Mouse (Mus musculus) CH12F3 (cell line): Measurements from ENCODE around the gene Axin2.

Source experiments
- in situ Hi-C: fragments of 300-500 bp; cut with MboI; formaldehyde crosslinking; loops from 2 replicates; pipeline ENCODE4 v1.14.3; 2020; ENCODE audit warnings: low sequenced_read_pairs

The Axin2 gene

DNA sequence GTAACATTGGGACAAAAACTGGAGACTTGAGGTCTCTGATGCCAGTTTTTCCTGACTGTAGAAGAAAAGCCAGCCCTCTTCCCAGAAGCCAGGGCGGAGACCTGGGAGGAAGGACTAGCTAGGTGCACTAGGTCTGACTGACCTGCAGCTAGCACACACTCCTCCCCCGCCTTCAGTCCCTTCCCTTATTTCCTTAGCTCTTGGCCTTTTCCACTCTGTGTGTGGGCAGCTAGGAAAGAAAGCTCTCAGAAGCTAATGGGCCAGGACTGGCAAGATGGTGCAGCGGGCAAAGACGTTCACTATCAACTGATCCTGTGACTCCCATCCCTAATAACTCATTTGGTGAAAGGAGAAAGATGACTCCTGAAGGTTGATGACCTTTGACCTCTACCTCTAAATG lies 17.8 kb upstream of the Axin2 start:
- in situ Hi-C loops = no loop called here

DNA sequence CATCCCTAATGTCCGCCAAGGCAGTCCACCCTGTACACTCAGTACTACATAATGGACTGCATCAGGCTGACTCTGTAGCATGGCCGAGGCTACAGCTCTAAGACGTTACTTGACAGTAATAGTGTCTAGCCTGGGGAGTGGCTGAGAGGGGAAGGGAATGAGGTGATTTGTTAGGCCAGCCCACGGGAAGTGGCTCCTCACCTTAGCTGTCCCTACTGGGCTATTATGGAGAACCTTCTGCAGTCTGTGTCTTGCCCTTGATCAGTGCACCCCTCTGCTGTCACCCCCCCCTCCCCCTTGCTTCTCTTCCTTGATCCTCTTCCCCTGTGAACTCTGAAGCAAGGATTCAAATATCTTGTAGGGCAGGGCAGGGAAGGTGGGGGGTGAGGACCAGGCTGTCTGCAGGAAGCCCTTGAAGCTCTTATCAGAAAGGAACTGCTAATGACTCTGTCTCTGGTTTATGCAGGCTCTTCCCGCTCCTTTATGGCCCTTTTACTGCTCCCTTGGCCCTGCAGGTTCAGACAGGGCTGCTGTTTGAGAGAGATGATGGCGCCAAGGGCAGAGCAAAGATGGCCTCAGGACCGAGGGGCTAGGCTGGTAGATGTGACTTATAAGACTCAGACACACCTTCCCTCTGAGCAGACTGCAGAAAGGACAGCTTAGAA lies 13.4 kb upstream of the Axin2 start:
- in situ Hi-C loops = no loop called here

DNA sequence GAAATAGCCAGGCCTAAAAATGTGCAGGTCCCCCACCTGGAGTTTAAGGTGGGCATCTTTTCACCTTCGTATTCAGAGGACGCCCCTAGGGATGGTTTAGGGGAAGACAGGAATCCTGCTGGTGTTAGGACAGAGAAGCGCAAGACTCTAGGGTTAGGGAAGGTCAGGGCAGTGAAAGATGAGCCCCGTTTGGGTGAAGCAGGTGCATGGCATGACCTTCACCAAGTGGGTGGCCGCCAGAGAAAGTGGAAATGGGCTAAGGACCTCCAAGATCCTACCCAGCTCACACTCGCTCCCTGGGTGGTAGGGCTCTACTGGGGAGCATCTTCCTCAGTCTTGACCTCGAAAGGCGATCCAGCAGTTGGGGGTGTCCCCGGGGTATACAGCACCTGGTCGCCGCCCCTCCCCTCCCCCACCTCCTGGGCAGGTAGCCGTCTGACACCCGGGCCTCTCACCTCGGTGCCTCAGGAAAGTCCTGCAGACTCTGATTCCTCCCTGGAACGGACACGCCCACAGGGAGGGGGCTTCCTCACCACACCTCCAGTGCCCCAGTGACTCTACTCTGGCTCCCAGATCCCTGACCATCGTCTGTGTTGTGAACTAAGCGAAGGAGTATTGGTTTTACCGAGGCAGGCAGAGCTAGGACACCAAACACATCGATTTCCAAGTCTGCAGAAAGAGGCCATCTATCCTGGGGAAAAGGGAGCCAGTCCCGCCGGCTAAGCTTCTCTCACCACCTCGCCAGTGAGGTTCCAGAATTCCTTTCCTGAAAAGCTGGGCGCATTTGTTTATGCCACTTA lies 10.6 kb upstream of the Axin2 start:
- in situ Hi-C loops = no loop called here

DNA sequence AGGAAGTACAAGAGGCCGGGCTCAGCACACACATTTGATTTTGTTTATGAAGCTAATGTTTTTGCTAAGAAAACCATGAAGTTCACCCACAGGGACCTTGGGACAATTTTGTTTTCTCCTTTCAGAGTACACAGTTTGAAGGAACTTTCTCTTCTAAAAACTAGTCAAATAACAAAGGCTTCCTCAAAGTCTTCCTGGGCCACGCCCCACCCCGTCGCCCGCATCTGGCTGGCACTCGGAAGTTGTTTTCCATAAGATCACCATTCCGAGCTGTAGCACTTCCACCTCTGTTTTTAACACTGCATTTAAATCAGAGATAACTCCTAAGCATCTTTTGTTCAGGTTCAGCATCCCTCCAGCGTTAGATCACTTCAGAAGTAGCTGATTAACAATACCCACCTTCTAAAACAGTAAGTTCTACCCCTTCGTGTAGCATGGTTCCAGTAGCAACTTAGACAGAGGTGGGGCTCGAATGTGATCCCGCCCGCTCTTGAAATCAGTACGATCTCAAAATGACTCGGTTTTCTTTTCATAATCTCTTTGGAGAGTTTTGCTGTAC lies 9.7 kb upstream of the Axin2 start:
- in situ Hi-C loops = no loop called here

DNA sequence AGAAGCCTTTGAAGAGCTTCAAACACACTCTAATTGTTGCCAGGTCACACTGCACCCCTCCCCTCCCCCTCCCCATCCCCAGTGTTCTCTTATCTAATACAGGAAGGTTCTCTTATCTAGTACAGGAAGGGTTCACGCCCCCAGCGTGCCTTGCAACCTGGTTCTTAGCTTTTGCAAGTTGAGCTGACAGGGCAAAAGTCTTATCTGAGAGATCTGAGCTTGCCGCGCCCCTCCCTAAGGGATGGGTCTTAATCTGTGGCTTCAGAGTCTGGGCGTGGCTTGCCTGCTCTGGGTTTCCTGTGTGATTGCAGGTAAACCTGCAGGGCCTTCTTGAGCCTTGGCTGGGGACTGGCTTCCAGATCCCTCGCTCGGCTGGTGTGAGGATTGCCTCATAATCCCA lies 9.2 kb upstream of the Axin2 start:
- in situ Hi-C loops = no loop called here

DNA sequence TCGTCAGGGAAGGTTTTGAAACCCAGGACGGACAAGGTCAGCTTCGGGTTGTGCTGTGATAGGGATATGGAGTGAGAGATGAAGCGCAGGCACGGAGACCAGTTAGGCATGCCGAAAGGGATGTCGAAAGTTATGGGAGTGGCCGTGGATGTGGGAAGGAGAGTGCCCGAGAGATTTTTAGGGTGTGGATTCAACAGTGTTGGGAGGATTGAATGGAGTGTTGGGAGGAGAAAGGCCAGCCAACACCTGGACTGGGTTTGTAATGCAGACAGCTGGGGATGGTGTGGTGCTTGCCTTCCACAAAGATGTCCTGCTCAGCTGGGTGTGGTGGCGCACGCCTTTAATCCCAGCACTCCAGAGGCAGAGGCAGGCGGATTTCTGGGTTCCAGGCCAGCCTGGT lies 8.0 kb upstream of the Axin2 start:
- in situ Hi-C loops = no loop called here

DNA sequence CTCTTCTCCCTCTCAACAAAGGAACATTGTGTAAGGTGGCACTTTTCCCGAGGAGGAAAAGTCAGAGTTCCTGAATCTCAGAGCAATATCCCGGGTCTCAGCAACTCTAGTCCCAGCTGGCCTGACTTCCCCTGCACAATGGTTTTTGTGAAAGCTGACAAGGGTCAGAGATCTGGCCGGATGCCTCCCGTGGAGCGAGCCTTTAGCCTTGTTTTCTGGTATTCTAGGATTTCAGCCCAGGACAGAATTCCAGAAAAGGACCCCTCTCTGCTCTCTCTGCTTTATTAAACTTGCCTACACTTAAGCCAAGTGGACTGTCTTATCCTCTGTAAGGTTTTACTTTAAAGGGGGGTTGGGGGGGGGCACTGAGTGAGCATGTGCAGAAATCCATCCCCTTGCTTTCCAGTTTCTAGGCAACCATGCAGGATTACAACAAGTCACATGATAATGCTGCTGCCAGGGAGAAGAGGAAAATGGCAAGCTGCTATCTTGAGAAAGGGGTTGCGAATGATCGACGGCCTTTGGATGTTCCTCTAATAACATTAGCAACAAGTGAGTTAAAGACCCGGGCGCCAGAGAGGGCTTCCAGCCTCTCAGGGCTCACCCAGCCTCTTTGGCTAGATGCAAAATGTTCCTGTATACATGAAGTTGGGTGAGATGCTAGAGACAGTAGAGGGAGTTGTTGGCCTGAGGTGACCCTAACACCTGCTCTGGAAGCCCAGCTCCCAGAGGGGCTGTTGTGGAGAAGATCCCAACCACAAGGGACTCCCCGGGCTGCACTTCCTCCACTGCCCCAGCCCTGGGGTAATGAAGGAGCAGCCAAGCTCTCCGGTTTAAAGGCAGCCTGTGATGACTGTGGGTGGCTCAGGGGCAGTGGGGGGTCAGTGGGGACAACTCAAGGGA lies 2.5 kb upstream of the Axin2 start:
- in situ Hi-C loops = no loop called here

DNA sequence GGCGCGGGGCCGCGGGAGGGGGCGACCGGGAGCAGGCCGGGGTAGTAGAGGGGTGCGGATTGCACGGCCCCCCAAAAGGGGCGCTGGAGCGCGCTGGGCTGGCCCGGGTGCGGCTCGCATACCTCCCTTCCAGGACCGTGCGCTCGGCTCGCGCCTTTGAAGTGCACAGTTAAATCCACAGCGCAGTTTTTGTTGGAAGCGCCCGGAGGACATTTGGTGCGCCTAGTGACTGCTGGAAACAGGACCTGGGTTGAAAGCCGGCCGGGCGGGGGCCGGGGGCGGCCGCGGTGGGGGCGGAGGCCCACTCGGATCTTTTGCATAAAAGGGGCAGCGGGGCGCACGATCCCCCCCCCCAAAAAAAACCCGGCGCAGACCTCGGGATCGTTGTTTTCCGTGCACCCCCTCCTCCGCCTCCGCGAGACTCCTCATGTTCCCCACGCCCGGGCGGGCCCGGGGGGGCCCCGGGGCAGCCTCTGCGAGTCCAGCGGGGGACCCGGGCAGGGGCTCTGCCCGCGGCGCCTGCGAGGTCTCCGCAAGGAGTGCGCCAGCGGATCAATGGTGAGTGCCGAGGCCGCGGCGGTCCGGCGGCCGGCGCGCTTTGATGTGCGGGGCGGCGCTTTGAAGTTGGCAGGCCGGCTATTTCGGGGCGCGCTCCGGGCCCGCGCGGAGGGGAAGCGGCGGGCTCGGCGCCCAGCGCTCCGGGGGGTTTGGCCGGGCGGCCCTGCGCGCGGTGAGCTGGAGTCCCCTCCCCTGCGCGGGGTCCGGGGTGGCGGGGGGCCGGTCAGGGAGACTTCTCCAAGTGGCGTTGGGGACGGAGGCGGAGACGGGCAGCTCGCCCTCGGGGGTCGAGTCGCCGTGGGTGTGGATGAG lies 722 bp downstream of the Axin2 start:
- in situ Hi-C loops = no loop called here

DNA sequence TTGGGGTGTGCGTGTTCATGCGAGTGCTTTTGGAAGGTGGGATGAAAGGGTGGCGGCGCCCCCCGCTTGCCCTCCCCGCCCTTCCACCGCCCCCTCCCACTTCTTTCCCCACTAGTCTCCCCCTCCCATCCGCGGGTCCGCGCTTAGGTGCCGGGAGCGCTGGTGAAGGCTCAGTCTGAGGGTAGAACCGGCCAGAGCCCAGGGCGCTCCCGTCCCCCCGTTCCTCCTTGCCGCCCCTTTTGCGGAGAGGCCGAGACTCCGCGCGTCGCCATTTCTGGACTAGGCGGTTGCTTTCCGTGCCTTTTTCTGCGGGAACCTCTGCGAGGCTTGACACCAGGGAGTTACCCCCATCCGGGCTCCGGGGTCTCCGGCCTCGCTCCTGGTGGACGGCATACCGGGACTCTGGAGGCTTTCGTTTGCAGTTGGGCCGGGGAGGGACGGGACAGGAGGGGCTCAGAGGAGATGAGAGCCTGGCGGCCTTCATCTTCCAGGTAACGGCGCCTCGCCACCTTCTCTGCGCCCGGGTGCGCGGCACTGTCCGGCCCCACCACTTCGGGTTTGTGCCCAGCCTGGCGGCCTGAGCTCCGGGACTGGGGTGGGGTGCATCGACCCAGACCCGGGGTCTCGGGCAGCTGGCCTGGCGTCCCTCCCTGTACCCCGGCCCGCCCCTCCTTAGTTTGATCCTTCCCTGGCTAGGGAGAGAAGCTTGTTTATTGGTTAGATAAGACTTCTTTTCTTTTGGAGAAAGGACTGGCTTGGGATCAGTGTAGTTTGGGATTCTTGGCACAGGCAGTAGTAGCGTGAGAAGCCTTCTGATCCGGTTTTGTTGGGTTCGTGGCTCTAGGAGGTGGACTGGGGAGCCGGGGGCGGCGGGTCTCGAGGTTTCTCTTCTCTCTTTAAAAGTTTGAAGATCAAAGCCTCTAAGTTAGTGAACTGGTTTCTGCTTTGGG lies 1.6 kb downstream of the Axin2 start:
- in situ Hi-C loops = no loop called here

DNA sequence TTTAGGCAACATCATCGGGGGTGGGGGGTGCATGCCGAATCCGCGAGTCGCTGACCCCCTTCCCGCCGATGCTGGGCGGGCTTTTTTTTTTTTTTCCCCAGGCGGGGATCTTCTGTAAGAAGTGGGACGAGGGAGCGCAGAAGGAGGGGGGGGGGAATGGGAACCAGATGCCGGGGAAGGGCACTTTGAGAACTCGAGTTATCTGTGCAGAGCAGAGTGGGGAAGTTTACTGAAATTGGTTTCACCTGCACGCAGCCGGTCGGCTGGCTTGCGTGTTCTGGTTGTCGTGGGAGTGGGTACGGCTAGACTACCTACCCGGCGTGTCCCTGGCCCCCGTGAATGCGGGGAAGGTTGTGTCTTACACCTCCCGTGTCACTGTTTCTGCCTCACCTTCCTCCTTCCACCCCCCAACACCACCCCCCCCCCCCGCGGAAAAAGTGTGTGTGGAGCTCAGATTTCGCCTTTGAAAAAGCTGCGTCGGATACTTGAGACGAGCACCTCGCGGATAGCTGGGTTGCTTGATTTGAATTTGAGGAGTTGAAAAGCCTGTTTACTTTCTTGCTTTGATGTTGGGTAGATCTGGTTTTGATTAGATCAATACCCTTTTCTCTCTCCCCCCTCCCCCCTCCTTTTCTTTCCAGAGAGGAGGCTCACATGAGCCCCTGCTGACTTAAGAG lies 2.5 kb downstream of the Axin2 start:
- in situ Hi-C loops = no loop called here

DNA sequence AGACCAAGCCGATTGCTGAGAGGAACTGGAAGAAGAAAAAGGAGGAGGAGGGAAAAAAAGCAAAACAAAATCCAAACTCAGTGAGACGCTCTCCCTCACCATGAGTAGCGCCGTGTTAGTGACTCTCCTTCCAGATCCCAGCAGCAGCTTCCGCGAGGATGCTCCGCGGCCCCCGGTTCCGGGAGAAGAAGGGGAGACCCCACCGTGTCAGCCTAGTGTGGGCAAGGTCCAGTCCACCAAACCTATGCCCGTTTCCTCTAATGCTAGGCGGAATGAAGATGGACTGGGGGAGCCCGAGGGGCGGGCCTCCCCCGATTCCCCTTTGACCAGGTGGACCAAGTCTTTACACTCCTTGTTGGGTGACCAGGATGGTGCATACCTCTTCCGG lies 3.0 kb downstream of the Axin2 start:
- in situ Hi-C loops = no loop called here

DNA sequence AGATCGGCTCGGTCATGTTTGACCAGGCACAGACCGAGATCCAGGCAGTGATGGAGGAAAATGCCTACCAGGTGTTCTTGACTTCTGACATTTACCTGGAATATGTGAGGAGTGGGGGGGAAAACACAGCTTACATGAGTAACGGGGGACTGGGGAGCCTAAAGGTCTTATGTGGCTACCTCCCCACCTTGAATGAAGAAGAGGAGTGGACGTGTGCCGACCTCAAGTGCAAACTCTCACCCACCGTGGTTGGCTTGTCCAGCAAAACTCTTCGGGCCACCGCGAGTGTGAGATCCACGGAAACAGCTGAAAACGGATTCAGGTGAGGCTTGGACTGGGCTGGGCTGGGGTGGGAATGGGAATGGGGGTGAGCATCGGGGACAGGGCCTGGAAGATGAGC lies 3.6 kb downstream of the Axin2 start:
- in situ Hi-C loops = no loop called here

DNA sequence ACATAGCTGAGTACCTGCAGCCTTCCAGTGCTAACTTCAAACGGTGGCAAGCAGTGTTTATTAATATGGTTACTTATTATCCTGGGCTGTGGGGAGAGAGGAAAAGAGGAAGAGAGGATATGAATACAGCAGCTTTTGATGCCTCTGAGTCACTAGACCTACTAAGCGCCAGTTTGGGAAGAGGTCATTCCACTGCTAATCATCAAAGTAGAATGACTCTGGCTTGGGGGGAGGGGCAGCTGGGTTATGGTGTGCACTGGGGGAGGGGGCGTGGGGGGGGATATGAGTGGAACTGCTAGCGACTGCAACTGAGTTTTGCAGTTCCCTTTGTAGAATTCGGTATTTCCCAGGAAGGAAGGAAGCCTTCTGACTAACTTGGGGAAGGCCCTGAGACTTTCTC lies 4.2 kb downstream of the Axin2 start:
- in situ Hi-C loops = no loop called here

DNA sequence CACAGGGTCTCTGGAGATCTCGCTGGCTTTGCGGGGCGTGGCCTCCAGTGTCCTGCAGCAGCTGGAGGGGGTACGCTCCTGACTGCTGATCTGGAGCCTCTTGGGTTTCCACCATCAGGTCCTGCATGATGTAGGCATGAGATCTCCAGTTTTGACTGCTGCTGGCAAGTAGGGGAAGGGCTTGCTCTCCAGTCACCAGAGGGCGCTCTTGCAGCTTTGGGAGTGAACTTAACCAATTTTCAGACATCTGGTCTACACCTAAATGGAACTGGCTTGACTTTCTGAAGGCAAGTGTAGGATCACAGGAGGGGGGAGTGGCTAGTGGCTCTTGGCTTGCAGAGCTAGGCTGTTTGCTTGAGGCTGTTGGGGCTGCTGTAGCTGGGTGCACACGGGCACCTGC lies 5.1 kb downstream of the Axin2 start:
- in situ Hi-C loops = no loop called here

DNA sequence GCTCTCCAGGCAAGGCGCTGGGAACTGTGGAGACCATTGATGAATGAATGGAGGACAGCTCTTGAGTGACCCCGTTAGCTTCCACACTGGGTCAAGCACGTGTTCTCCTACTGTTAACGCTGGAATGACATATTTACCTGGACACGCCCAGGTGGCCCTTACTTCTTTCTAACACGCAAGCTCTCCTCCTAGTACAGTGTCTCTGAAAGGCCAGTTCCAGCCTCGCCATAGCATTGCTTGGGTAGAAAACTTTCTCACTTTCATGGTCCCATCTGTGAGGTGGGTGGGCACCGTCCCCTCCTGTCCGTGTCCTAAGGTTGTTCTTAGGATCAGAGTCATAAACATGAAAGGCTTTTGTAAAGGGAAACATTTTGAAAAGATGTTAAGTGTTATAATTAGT lies 5.7 kb downstream of the Axin2 start:
- in situ Hi-C loops = no loop called here

DNA sequence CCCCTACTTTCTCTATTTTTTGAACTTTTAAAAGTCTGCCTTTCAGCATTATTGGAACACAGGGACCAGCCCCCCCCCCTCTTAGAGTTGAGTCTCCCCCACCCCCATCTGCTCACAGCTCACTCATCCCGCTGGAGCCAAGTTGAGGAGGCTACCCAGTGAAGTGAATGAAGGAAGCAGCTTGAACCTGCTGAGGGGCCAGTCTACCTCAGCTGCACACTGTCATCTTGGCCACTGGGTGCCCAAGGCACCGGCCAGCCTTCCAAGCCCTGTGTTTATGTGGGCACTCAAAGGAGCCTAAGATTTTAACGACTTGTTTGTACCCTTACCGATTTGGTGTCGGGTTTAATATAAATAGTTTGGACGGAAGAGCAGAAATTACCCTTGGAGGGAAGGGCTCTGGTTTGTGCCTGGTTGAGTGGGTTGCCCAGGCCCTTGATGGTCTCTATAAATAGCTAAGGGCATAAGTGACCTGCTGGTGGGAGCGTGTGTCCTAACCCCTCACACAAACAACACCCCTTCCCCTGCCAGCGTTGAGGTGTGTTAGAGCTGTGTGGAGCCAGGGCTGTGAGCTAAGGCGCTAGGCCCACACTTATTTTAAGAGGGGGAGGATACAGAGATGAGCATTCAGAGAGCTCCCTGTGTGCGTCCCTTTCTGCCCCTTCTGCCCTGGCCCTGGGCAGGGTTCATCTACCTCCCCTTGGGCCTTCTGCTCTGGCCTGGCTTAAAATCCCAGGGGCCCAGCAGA lies 6.4 kb downstream of the Axin2 start:
- in situ Hi-C loops = no loop called here

DNA sequence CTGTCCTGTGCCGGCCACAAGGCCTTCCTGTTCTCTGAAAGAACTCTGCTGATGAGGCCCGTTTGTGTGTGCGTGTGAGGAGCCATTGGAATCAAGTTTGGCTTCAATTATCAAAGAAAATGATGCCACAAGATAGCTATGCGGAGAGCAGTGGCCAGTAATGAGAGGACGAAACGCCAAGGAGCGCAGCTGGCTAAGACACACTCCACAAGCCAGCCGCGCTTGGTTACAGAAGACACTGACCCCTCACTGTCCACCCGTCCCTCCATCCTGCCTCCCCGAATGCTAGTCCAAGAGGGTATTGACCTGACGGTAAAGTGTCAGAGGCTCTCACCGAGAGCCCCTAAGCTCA lies 6.9 kb downstream of the Axin2 start:
- in situ Hi-C loops = no loop called here

DNA sequence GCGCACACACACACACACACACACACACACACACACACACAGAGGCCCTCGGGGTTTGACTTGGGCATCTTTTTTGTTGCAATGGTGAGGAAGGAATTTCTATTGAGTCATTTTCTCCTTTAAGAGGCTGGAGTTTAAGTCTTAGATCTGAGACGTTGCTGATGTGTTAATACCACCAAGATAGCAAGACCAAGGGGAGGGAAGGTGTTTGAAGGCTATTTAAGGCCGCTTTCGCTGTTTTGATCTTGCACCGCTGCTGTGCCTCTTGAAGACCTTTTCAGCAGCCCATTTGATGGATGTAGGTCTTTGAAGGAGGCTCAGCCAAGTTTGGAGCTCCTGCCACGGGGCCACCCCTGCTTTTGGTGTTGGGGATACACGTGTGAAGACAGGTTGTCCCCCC lies 7.9 kb downstream of the Axin2 start:
- in situ Hi-C loops = no loop called here
